Mouse (Mus musculus): ENCODE results near the gene Nub1. TPM values are rescaled to one million over a fixed set of nuclear protein-coding genes. Genes with fewer than 3 reads are reported as not detected.

Gene Nub1
- polyA plus RNA-seq (2015; fragmentation: Illumina TruSeq; extraction: RNeasy Lipid Tissue Mini Kit (QIAGEN cat#74804); ENCODE audit: insufficient read depth, low read depth, low replicate concordance): 11.7 TPM

DNA sequence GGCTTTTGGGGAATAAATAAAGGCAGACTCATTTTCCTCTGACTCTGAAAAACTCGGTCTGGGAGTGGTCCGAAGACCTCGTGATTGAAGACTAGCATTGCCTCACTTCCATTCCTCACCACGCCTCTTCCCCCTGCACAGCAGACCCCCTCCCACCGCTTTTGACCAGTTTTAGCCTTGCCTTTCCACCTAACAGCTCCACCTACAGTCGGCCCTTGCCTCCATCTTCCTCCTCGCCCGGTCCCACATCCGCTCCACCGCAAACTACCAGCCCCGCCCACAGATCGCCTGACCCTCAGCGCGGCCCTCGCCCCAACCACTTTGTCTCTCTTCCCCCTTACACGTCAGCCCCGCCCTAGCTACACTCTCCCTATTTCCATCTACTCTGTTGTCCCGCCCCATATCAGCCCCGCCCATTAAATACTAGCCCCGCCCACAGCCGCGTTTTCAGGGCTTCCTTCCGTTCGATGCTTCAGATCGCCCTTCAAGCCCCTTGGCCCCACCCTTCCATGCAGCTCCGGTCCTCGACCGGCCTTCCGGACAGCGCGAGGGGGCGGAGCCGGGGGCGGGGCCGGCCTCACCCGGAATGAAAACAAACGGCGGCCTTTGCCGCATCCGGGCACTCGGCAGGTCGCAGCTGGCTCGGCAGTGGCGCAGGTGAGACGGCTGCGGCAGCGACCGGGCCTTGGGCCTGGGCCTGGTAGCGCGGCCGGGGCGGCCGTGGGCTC is at the start of gene Nub1:
TSS of gene Nub1 (plus strand) at position 167 of the 728 bp plus-strand sequence.

DNA sequence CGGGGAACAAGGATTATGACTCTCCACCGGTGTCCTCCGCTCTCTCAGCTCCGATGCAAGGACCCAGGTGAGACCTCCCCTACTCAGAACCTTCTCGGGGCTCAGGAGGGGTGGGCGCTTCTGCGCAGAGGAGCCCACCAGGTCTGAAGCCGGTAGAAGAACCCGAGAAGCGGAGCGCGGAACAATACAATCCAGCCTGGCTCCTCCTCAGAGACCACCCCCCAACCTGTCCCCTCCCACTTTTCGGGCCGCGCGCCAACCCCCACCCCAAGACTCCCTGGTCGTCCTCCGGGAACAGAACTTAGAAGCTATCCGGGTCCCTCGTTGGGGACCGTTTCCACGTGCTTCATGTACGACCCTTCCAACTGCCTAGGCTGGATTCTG is 45.1 kb downstream of the Nub1 start, which contains the start of gene Wdr86:
TSS of gene Wdr86 (minus strand) at position 240 of the 384 bp plus-strand sequence.

DNA sequence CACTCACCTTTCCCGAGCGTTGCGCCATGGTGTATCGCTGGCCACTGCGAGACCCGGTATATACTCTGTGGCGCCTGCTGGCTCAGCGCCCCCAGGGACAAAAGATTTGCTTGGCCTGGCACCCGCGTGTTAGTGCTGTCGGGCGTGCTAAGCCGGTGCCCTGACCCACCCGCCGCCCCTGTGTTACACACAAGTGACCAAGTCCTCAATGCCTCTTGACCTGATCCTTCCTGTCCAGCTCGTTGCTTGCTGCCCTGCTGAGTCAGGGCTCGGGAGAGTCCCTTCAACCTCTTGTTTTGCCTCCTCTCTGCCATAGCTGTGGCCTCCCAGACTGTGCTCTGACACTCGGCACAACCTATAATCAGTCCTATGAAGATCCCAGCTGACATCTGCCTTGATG is 72.5 kb downstream of the Nub1 start, which contains the start of gene Crygn:
TSS of gene Crygn (minus strand) at position 193 of the 400 bp plus-strand sequence.

Other genes starting within 250 kb of the Nub1 start
- 66.7 TPM for gene Fastk, start 240.2 kb upstream of the Nub1 start, polyA plus RNA-seq (2015; fragmentation: Illumina TruSeq; extraction: RNeasy Lipid Tissue Mini Kit (QIAGEN cat#74804); ENCODE audit: insufficient read depth, low read depth, low replicate concordance)
- 4.4 TPM for gene Tmub1, start 237.7 kb upstream of the Nub1 start, polyA plus RNA-seq (2015; fragmentation: Illumina TruSeq; extraction: RNeasy Lipid Tissue Mini Kit (QIAGEN cat#74804); ENCODE audit: insufficient read depth, low read depth, low replicate concordance)
- gene Agap3, start 233.4 kb upstream of the Nub1 start, polyA plus RNA-seq (2015; fragmentation: Illumina TruSeq; extraction: RNeasy Lipid Tissue Mini Kit (QIAGEN cat#74804); ENCODE audit: insufficient read depth, low read depth, low replicate concordance): 26.5 TPM
- not detected for gene Gbx1, start 158.3 kb upstream of the Nub1 start, polyA plus RNA-seq (2015; fragmentation: Illumina TruSeq; extraction: RNeasy Lipid Tissue Mini Kit (QIAGEN cat#74804); ENCODE audit: insufficient read depth, low read depth, low replicate concordance)
- gene Asb10, start 144.6 kb upstream of the Nub1 start, polyA plus RNA-seq (2015; fragmentation: Illumina TruSeq; extraction: RNeasy Lipid Tissue Mini Kit (QIAGEN cat#74804); ENCODE audit: insufficient read depth, low read depth, low replicate concordance): not detected
- not detected for gene 4931409K22Rik, start 128.7 kb upstream of the Nub1 start, polyA plus RNA-seq (2015; fragmentation: Illumina TruSeq; extraction: RNeasy Lipid Tissue Mini Kit (QIAGEN cat#74804); ENCODE audit: insufficient read depth, low read depth, low replicate concordance)
- 8.9 TPM for gene Abcf2, start 108.1 kb upstream of the Nub1 start, polyA plus RNA-seq (2015; fragmentation: Illumina TruSeq; extraction: RNeasy Lipid Tissue Mini Kit (QIAGEN cat#74804); ENCODE audit: insufficient read depth, low read depth, low replicate concordance)
- 20.5 TPM for gene Chpf2, start 98.8 kb upstream of the Nub1 start, polyA plus RNA-seq (2015; fragmentation: Illumina TruSeq; extraction: RNeasy Lipid Tissue Mini Kit (QIAGEN cat#74804); ENCODE audit: insufficient read depth, low read depth, low replicate concordance)
- gene Smarcd3, start 61.1 kb upstream of the Nub1 start, polyA plus RNA-seq (2015; fragmentation: Illumina TruSeq; extraction: RNeasy Lipid Tissue Mini Kit (QIAGEN cat#74804); ENCODE audit: insufficient read depth, low read depth, low replicate concordance): 5.5 TPM
- gene Wdr86, start 45.2 kb downstream of the Nub1 start, polyA plus RNA-seq (2015; fragmentation: Illumina TruSeq; extraction: RNeasy Lipid Tissue Mini Kit (QIAGEN cat#74804); ENCODE audit: insufficient read depth, low read depth, low replicate concordance): 0.65 TPM
- not detected for gene Crygn, start 72.5 kb downstream of the Nub1 start, polyA plus RNA-seq (2015; fragmentation: Illumina TruSeq; extraction: RNeasy Lipid Tissue Mini Kit (QIAGEN cat#74804); ENCODE audit: insufficient read depth, low read depth, low replicate concordance)
- 15.5 TPM for gene Rheb, start 157.1 kb downstream of the Nub1 start, polyA plus RNA-seq (2015; fragmentation: Illumina TruSeq; extraction: RNeasy Lipid Tissue Mini Kit (QIAGEN cat#74804); ENCODE audit: insufficient read depth, low read depth, low replicate concordance)